Mouse (Mus musculus): ENCODE measurements around the gene Cntn3.

GRCm38 (mm10) chr6:102586056-102586455 is 13.2 kb upstream of the Cntn3 start:
- TF ChIP-seq GATA1 (IDR thresholded peaks at IDR 0.05; ENCODE audit: borderline replicate concordance, low read length) = no peak
- no peak for TF ChIP-seq FLI1 (IDR thresholded peaks at IDR 0.05; ENCODE audit: low read length)

Data from megakaryocyte, embryonic 14.5 days (primary cell).